Mouse (Mus musculus): ENCODE data around the gene Cryba4. TPM values are rescaled to one million over a fixed set of nuclear protein-coding genes. Genes with fewer than 3 reads are reported as not detected.

Cryba4 gene
- polyA plus RNA-seq, 1 experiment from 2014 or later = 1.4 TPM

- ATAC-seq (replicated peaks; ENCODE audit: insufficient number of reproducible peaks, insufficient read depth, low FRiP score, low read depth) = no peak
- Histone ChIP-seq H3K9me3 (replicated peaks) (no peaks in the 10 kb centered on the region), H3K4me2 (no peak overlapping the region), H3K27ac (no peak overlapping the region), H3K4me3 (no peak overlapping the region), H3K36me3 (no peaks in the 10 kb centered on the region), H3K4me1 (replicated peaks) (peaks cover 10% of the 10 kb centered on the region), H3K27me3 (peaks cover 46% of the 10 kb centered on the region), H3K9ac (no peak overlapping the region)
- WGBS = 77% methylated on average over 3 of the region's 3 CpGs
These were observed 8.5 kb upstream of the Cryba4 start for GRCm38 (mm10) chr5:112260818-112261217.

- no peak for ATAC-seq (replicated peaks; ENCODE audit: insufficient number of reproducible peaks, insufficient read depth, low FRiP score, low read depth)
- H3K4me1 ChIP-seq (replicated peaks) = peaks cover 13% of the 10 kb centered on the region
- 79% methylated on average over 16 of the region's 16 CpGs for WGBS
- H3K9me3 ChIP-seq (replicated peaks) = no peaks in the 10 kb centered on the region
- no peak overlapping the region for H3K27ac ChIP-seq
- no peaks in the 10 kb centered on the region for H3K36me3 ChIP-seq
- no peak overlapping the region for H3K9ac ChIP-seq
- H3K4me3 ChIP-seq = no peak overlapping the region
- no peak overlapping the region for H3K4me2 ChIP-seq
- H3K27me3 ChIP-seq = peaks cover 38% of the 10 kb centered on the region
These were observed 7.7 kb upstream of the Cryba4 start for GRCm38 (mm10) chr5:112259862-112260650.

GRCm38 (mm10) chr5:112257896-112258295 is 5.6 kb upstream of the Cryba4 start:
- no peak for ATAC-seq (replicated peaks; ENCODE audit: insufficient number of reproducible peaks, insufficient read depth, low FRiP score, low read depth)
- peaks cover 32% of the 10 kb centered on the region for H3K4me1 ChIP-seq (replicated peaks)
- H3K4me2 ChIP-seq = no peak overlapping the region
- H3K36me3 ChIP-seq = no peaks in the 10 kb centered on the region
- H3K9me3 ChIP-seq (replicated peaks) = no peaks in the 10 kb centered on the region
- no peak overlapping the region for H3K9ac ChIP-seq
- H3K4me3 ChIP-seq = no peak overlapping the region
- H3K27ac ChIP-seq = no peak overlapping the region
- H3K27me3 ChIP-seq = peaks cover 25% of the 10 kb centered on the region; the same call in 1 of the 2 replicates
- WGBS = 74% methylated on average over 3 of the region's 3 CpGs

- 76% methylated on average over 9 of the region's 9 CpGs for WGBS
- H3K4me3 ChIP-seq = no peak overlapping the region
- no peak overlapping the region for H3K4me2 ChIP-seq
- no peaks in the 10 kb centered on the region for H3K36me3 ChIP-seq
- no peak for ATAC-seq (replicated peaks; ENCODE audit: insufficient number of reproducible peaks, insufficient read depth, low FRiP score, low read depth)
- H3K9ac ChIP-seq = no peak overlapping the region
- peaks cover 25% of the 10 kb centered on the region; the same call in 1 of the 2 replicates for H3K27me3 ChIP-seq
- no peak overlapping the region for H3K27ac ChIP-seq
- H3K9me3 ChIP-seq (replicated peaks) = no peaks in the 10 kb centered on the region
- H3K4me1 ChIP-seq (replicated peaks) = peaks cover 41% of the 10 kb centered on the region
These were observed 4.1 kb upstream of the Cryba4 start for GRCm38 (mm10) chr5:112256457-112256856.

GRCm38 (mm10) chr5:112255426-112255825 is 3.1 kb upstream of the Cryba4 start, which contains the start of gene Crybb1:
TSS of gene Crybb1 (plus strand) at chr5:112255815.
- no peaks in the 10 kb centered on the region for H3K36me3 ChIP-seq
- peaks cover 22% of the 10 kb centered on the region; the same call in 1 of the 2 replicates for H3K27me3 ChIP-seq
- WGBS = 44% methylated on average over 3 of the region's 3 CpGs
- H3K4me2 ChIP-seq = no peak within 1 kb of the TSS
- peak within 1 kb of the TSS; percentile 66 for H3K27ac ChIP-seq
- H3K9me3 ChIP-seq (replicated peaks) = no peaks in the 10 kb centered on the region
- ATAC-seq (replicated peaks; ENCODE audit: insufficient number of reproducible peaks, insufficient read depth, low FRiP score, low read depth) = 0 out of 2 replicates have a peak, but pooled peaks have one; percentile 27
- no peak within 1 kb of the TSS for H3K9ac ChIP-seq
- no peak within 1 kb of the TSS for H3K4me3 ChIP-seq
- peaks cover 41% of the 10 kb centered on the region for H3K4me1 ChIP-seq (replicated peaks)

GRCm38 (mm10) chr5:112254282-112254806 is 2.0 kb upstream of the Cryba4 start:
- Histone ChIP-seq H3K27me3 (peaks cover 15% of the 10 kb centered on the region; the same call in 1 of the 2 replicates), H3K27ac (peak overlapping the region; percentile 66), H3K9me3 (replicated peaks) (no peaks in the 10 kb centered on the region), H3K4me2 (no peak overlapping the region), H3K4me1 (replicated peaks) (peaks cover 41% of the 10 kb centered on the region), H3K36me3 (no peaks in the 10 kb centered on the region), H3K9ac (no peak overlapping the region), H3K4me3 (no peak overlapping the region)
- 44% methylated on average over 7 of the region's 7 CpGs for WGBS
- ATAC-seq (replicated peaks; ENCODE audit: insufficient number of reproducible peaks, insufficient read depth, low FRiP score, low read depth) = 0 out of 2 replicates have a peak, but pooled peaks have one; percentile 33

- no peak for ATAC-seq (replicated peaks; ENCODE audit: insufficient number of reproducible peaks, insufficient read depth, low FRiP score, low read depth)
- H3K4me3 ChIP-seq = no peak overlapping the region
- H3K27ac ChIP-seq = no peak overlapping the region
- 43% methylated on average over 8 of the region's 8 CpGs for WGBS
- H3K36me3 ChIP-seq = no peaks in the 10 kb centered on the region
- no peak overlapping the region for H3K4me2 ChIP-seq
- H3K4me1 ChIP-seq (replicated peaks) = peaks cover 41% of the 10 kb centered on the region
- H3K27me3 ChIP-seq = peaks cover 10% of the 10 kb centered on the region; the same call in 1 of the 2 replicates
- no peak overlapping the region for H3K9ac ChIP-seq
- no peaks in the 10 kb centered on the region for H3K9me3 ChIP-seq (replicated peaks)
These were observed 851 bp upstream of the Cryba4 start for GRCm38 (mm10) chr5:112253169-112253568.

- WGBS = 85% methylated on average over 11 of the region's 11 CpGs
- Histone ChIP-seq H3K36me3 (no peaks in the 10 kb centered on the region), H3K4me1 (replicated peaks) (peaks cover 30% of the 10 kb centered on the region), H3K27ac (no peak overlapping the region), H3K9ac (no peak overlapping the region), H3K27me3 (peaks cover 11% of the 10 kb centered on the region), H3K4me2 (no peak overlapping the region), H3K9me3 (replicated peaks) (no peaks in the 10 kb centered on the region), H3K4me3 (no peak overlapping the region)
- no peak for ATAC-seq (replicated peaks; ENCODE audit: insufficient number of reproducible peaks, insufficient read depth, low FRiP score, low read depth)
These were observed 3.2 kb downstream of the Cryba4 start for GRCm38 (mm10) chr5:112249106-112249505.

GRCm38 (mm10) chr5:112247399-112247798 is 4.9 kb downstream of the Cryba4 start:
- H3K27me3 ChIP-seq = peaks cover 11% of the 10 kb centered on the region
- H3K4me2 ChIP-seq = no peak overlapping the region
- ATAC-seq (replicated peaks; ENCODE audit: insufficient number of reproducible peaks, insufficient read depth, low FRiP score, low read depth) = no peak
- H3K9me3 ChIP-seq (replicated peaks) = no peaks in the 10 kb centered on the region
- H3K9ac ChIP-seq = no peak overlapping the region
- WGBS = 41% methylated on average over 8 of the region's 8 CpGs
- H3K4me1 ChIP-seq (replicated peaks) = peaks cover 25% of the 10 kb centered on the region
- H3K4me3 ChIP-seq = no peak overlapping the region
- no peak overlapping the region for H3K27ac ChIP-seq
- H3K36me3 ChIP-seq = no peaks in the 10 kb centered on the region

- no peak for ATAC-seq (replicated peaks; ENCODE audit: insufficient number of reproducible peaks, insufficient read depth, low FRiP score, low read depth)
- Histone ChIP-seq H3K27ac (no peak overlapping the region), H3K27me3 (peaks cover 11% of the 10 kb centered on the region), H3K9me3 (replicated peaks) (no peaks in the 10 kb centered on the region), H3K4me1 (replicated peaks) (peaks cover 22% of the 10 kb centered on the region), H3K9ac (no peak overlapping the region), H3K4me2 (no peak overlapping the region), H3K36me3 (no peaks in the 10 kb centered on the region), H3K4me3 (no peak overlapping the region)
- WGBS = 34% methylated on average over 8 of the region's 8 CpGs
These were observed 7.3 kb downstream of the Cryba4 start for GRCm38 (mm10) chr5:112244890-112245615.

GRCm38 (mm10) chr5:112244275-112244562 is 8.1 kb downstream of the Cryba4 start:
- peaks cover 12% of the 10 kb centered on the region for H3K27me3 ChIP-seq
- ATAC-seq (replicated peaks; ENCODE audit: insufficient number of reproducible peaks, insufficient read depth, low FRiP score, low read depth) = no peak
- H3K4me1 ChIP-seq (replicated peaks) = peaks cover 22% of the 10 kb centered on the region
- H3K9ac ChIP-seq = no peak overlapping the region
- no peak overlapping the region for H3K27ac ChIP-seq
- H3K36me3 ChIP-seq = no peaks in the 10 kb centered on the region
- no peak overlapping the region for H3K4me3 ChIP-seq
- 33% methylated on average over 1 of the region's 1 CpGs for WGBS
- H3K9me3 ChIP-seq (replicated peaks) = no peaks in the 10 kb centered on the region
- H3K4me2 ChIP-seq = no peak overlapping the region
